Mouse (Mus musculus) right cerebral cortex, postnatal 14 days (tissue): ENCODE results near the gene Il22ra1.

Experiments used
- DNase-seq: peaks from one replicate; pipeline ENCODE4 v3.0.0; 2022

Gene Il22ra1

DNA sequence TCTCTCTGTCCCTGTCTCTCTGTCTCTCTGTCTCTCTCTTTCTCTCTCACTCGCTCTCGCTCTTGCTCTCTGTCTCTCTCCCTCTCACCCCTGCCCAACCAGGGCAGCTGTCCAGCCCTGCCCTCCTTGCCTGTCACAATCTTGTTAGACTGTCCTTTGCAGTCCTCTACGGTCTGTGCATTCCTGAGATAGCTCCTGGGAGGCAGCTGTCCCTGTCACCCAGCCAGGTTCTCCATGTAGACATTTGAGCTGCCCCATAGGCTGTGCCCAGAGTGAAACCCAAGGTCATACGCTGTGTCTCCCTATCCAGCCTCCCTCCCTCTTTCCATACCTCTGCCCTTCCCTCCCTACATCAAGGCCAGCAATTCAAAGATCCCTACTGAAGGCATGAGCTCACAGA is 44.7 kb downstream of the Il22ra1 start:
- no peak for DNase-seq

GRCm38 (mm10) chr4:135774496-135774895 is 46.5 kb downstream of the Il22ra1 start:
- no peak for DNase-seq

- no peak for DNase-seq
Observed at GRCm38 (mm10) chr4:135776850-135777249, 48.9 kb downstream of the Il22ra1 start.

GRCm38 (mm10) chr4:135779661-135780060 is 51.7 kb downstream of the Il22ra1 start:
- DNase-seq, result no peak

GRCm38 (mm10) chr4:135780255-135780654 is 52.3 kb downstream of the Il22ra1 start:
- DNase-seq, result no peak

GRCm38 (mm10) chr4:135781304-135781703 is 53.3 kb downstream of the Il22ra1 start:
- DNase-seq, result no peak

DNA sequence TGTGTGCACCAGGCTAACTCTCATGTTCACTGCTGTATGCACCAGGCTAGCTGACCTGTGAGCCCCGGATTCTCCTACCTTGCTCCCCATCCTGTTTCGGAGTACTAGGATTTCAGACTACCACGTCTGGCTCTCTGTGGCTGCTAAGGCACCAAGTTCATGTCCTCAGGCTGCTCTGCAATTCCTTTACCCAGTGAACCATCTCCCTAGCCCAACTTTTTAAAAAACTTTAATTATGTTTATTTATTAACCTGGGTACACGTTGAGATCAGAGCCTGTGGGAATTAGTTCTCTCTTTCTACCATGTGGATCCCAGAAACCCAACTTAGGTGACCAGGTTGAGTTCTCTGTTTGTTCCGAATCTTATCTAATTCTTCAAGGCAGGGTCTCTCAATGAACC is 58.6 kb downstream of the Il22ra1 start:
- no peak for DNase-seq

DNA sequence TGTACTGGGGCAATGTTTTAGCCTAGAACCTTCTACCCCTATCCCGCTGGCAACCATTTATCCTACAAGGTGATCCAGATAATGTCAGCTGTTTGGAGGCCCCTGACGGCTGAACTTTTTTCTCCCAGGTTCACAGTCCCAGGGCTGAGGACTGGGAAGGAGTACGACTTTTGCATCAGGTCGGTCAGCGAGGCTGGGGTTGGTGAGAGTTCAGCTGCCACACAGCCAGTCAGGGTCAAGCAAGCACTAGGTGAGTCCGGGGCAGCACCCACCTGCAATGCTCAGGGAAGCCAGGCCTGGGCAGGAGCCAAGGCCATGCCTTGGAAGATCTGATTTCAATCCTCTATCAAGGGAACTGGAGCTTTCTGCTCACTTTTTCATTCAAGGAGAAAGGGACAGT is 59.3 kb downstream of the Il22ra1 start:
- DNase-seq, result no peak

DNA sequence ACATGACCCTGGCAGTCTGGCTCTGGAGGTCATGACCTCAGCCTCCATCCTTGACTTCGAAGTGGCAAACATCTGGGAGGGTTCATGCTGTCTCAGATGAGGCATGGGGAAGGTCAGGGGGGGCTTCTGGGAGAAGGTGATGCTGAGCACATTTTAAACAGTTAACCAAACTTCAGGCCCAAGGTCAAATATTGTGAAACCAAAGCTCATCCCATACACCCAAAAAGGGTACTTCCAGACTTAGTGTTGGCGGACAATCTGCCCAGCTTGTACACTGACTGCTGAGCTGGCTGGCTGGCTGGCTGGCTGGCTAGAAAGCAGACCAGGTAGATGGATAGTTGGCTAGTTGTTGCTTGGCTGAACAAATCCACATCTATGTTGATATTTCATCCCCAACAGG is 61.2 kb downstream of the Il22ra1 start:
- DNase-seq, result no peak

GRCm38 (mm10) chr4:135792821-135793220 is 64.8 kb downstream of the Il22ra1 start:
- no peak for DNase-seq

DNA sequence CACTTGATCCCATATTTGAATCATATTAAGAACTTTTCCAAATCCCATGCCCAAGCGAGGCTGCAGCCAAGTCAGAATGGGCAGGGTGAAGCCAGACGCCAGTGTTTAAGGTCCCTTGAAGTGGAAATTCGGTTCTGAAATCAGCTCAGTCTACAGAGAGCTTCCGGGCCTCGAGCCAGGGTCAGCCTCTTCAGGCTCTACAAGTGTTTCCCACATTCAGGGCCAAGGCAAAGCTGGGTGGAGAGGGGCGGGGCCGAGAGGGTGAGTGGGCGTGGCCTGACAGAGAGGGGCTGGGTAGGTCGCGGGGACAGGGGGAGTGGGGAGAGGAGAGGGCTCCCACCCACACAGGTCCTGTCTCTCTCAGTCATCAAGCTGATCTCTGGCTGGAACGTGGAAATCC is 70.0 kb downstream of the Il22ra1 start:
- DNase-seq, result peak; percentile 29

GRCm38 (mm10) chr4:135801543-135801942 is 73.6 kb downstream of the Il22ra1 start:
- peak; percentile 88 for DNase-seq
